Mouse (Mus musculus) liver, postnatal 0 days (tissue): ENCODE measurements around the gene Ralgapa2. TPM values are rescaled to one million over a fixed set of nuclear protein-coding genes. Genes with fewer than 3 reads are reported as not detected.

Source experiments
- ATAC-seq: fragments of 200-750 bp; cut with Nextera tagmentation; 2 replicates; pipeline ENCODE4 v1.8.0; 2017; ENCODE audit warnings: mild to moderate bottlenecking, moderate library complexity
- DNase-seq: peaks from one replicate; pipeline ENCODE4 v3.0.0-alpha.2; 2016
- H3K27ac ChIP-seq: fragments of 300-500 bp; sonication (generic); 2 replicates; pipeline ENCODE4 v1.5.1; 2014; ENCODE audit warnings: antibody characterized with exemption, moderate library complexity, mild to moderate bottlenecking, low read depth
- H3K27me3 ChIP-seq: fragments of 300-500 bp; sonication (generic); 2 replicates; pipeline ENCODE4 v1.6.1; 2014; ENCODE audit warnings: low read length, control low read depth, mixed read lengths; ENCODE audit not compliant: insufficient read depth
- H3K36me3 ChIP-seq: fragments of 300-500 bp; sonication (generic); replicated peaks from 2 replicates; pipeline ENCODE4 v1.6.1; 2014; ENCODE audit warnings: mild to moderate bottlenecking, control low read depth, low read length, moderate library complexity, mixed read lengths; ENCODE audit not compliant: insufficient read depth
- H3K4me1 ChIP-seq: fragments of 300-500 bp; sonication (generic); 2 replicates; pipeline ENCODE4 v1.6.1; 2014; ENCODE audit warnings: antibody characterized with exemption, mild to moderate bottlenecking, control low read depth; ENCODE audit not compliant: insufficient read depth
- H3K4me2 ChIP-seq: fragments of 300-500 bp; sonication (generic); 2 replicates; pipeline ENCODE4 v1.6.1; 2014; ENCODE audit warnings: low read depth, mild to moderate bottlenecking, low read length, moderate library complexity, mixed read lengths
- H3K4me3 ChIP-seq: fragments of 300-500 bp; sonication (generic); 2 replicates; pipeline ENCODE4 v1.5.1; 2014; ENCODE audit warnings: low read depth, low read length
- H3K9ac ChIP-seq: fragments of 300-500 bp; sonication (generic); replicated peaks from 2 replicates; pipeline ENCODE4 v1.6.1; 2014; ENCODE audit warnings: mild to moderate bottlenecking, moderate library complexity
- H3K9me3 ChIP-seq: fragments of 300-500 bp; sonication (generic); 2 replicates; pipeline ENCODE4 v1.6.1; 2016; ENCODE audit warnings: mild to moderate bottlenecking, control low read depth, low read length, mixed read lengths
- CTCF ChIP-seq: sonication (generic); IDR thresholded peaks from 2 replicates; pipeline ENCODE4 v1.5.1; 2016; ENCODE audit warnings: antibody characterized with exemption, low read depth
- EP300 ChIP-seq: IDR thresholded peaks from 2 replicates; pipeline ENCODE4 v1.6.1; 2016; ENCODE audit warnings: antibody characterized with exemption, low read depth, mild to moderate bottlenecking
- WGBS: fragments of 180-500 bp; shearing (Covaris S2); extraction: QIAGEN DNeasy Blood & Tissue Kit; methylation state at CpG from one replicate; pipeline ENCODE4 v1.1.7; 2014; ENCODE audit not compliant: insufficient replicate concordance; 5-methylcytosine and 5-hydroxymethylcytosine counted together
- polyA plus RNA-seq: library from polyadenylated mRNA; unstranded; fragments of >200 nt; fragmentation: Nextera tagmentation; extraction: Ambion mirVana; gene quantifications from 2 replicates; pipeline ENCODE4 v1.2.1, GENCODE M21; 2015

Ralgapa2 gene
- polyA plus RNA-seq, result 3.7 and 4.1 TPM in 2 replicates

- H3K4me3 ChIP-seq, result peak within 1 kb of the TSS; percentile 87
- TF ChIP-seq CTCF, result no peak
- no peak for TF ChIP-seq EP300
- peak within 1 kb of the TSS; percentile 93 for H3K9ac ChIP-seq
- peak; percentile 100 for DNase-seq
- H3K4me2 ChIP-seq, result peak within 1 kb of the TSS; percentile 76
- 1% methylated on average over 44 of the region's 57 CpGs for WGBS
- peak; percentile 99 for ATAC-seq
- H3K27ac ChIP-seq, result peak within 1 kb of the TSS; percentile 87
- no peaks in the 10 kb centered on the region for H3K9me3 ChIP-seq
- H3K27me3 ChIP-seq, result no peaks in the 10 kb centered on the region
- no peaks in the 10 kb centered on the region for H3K36me3 ChIP-seq
- H3K4me1 ChIP-seq, result peaks cover 19% of the 10 kb centered on the region
These were observed at the start of gene Ralgapa2 for GRCm38 (mm10) chr2:146511911-146512580. TSS of gene Ralgapa2 (minus strand) at chr2:146512344.

GRCm38 (mm10) chr2:146561505-146561904, 49.4 kb upstream of the Ralgapa2 start:
- no peak overlapping the region for H3K4me2 ChIP-seq
- 47% methylated on average over 3 of the region's 3 CpGs for WGBS
- H3K27ac ChIP-seq, result no peak overlapping the region
- H3K27me3 ChIP-seq, result no peaks in the 10 kb centered on the region
- no peak overlapping the region for H3K4me3 ChIP-seq
- ATAC-seq, result no peak
- no peak overlapping the region for H3K9ac ChIP-seq
- no peaks in the 10 kb centered on the region for H3K36me3 ChIP-seq
- TF ChIP-seq EP300 (no peak), CTCF (no peak)
- H3K4me1 ChIP-seq, result 0 out of 2 replicates have a peak, but pooled peaks cover 2% of the 10 kb centered on the region
- H3K9me3 ChIP-seq, result no peaks in the 10 kb centered on the region
- DNase-seq, result no peak

GRCm38 (mm10) chr2:146560633-146561043, 48.5 kb upstream of the Ralgapa2 start:
- no peak for ATAC-seq
- DNase-seq, result no peak
- H3K27ac ChIP-seq, result no peak overlapping the region
- no peak overlapping the region for H3K4me2 ChIP-seq
- H3K9ac ChIP-seq, result no peak overlapping the region
- 44% methylated on average over 4 of the region's 4 CpGs for WGBS
- TF ChIP-seq EP300, result no peak
- no peak for TF ChIP-seq CTCF
- H3K4me1 ChIP-seq, result 0 out of 2 replicates have a peak, but pooled peaks cover 2% of the 10 kb centered on the region
- H3K27me3 ChIP-seq, result no peaks in the 10 kb centered on the region
- no peaks in the 10 kb centered on the region for H3K36me3 ChIP-seq
- no peaks in the 10 kb centered on the region for H3K9me3 ChIP-seq
- H3K4me3 ChIP-seq, result no peak overlapping the region

- ATAC-seq (no peak), DNase-seq (no peak)
- no peak overlapping the region for H3K4me3 ChIP-seq
- H3K9ac ChIP-seq, result no peak overlapping the region
- TF ChIP-seq CTCF (no peak), EP300 (no peak)
- no peak overlapping the region for H3K27ac ChIP-seq
- no peaks in the 10 kb centered on the region for H3K9me3 ChIP-seq
- no peaks in the 10 kb centered on the region for H3K4me1 ChIP-seq
- no peak overlapping the region for H3K4me2 ChIP-seq
- H3K27me3 ChIP-seq, result no peaks in the 10 kb centered on the region
- H3K36me3 ChIP-seq, result no peaks in the 10 kb centered on the region
These were observed 44.0 kb upstream of the Ralgapa2 start for GRCm38 (mm10) chr2:146556148-146556547.

- H3K9me3 ChIP-seq, result no peaks in the 10 kb centered on the region
- H3K27me3 ChIP-seq, result no peaks in the 10 kb centered on the region
- no peak overlapping the region for H3K27ac ChIP-seq
- no peak overlapping the region for H3K4me3 ChIP-seq
- no peaks in the 10 kb centered on the region for H3K36me3 ChIP-seq
- TF ChIP-seq CTCF (no peak), EP300 (no peak)
- H3K9ac ChIP-seq, result no peak overlapping the region
- no peaks in the 10 kb centered on the region for H3K4me1 ChIP-seq
- no peak overlapping the region for H3K4me2 ChIP-seq
- 60% methylated on average over 5 of the region's 5 CpGs for WGBS
- ATAC-seq (no peak), DNase-seq (no peak)
These were observed 43.2 kb upstream of the Ralgapa2 start for GRCm38 (mm10) chr2:146555351-146555750.

- no peak overlapping the region for H3K27ac ChIP-seq
- TF ChIP-seq CTCF (no peak), EP300 (no peak)
- no peak for ATAC-seq
- no peaks in the 10 kb centered on the region; the same call in 1 of the 2 replicates for H3K4me1 ChIP-seq
- H3K9ac ChIP-seq, result no peak overlapping the region
- no peaks in the 10 kb centered on the region for H3K27me3 ChIP-seq
- H3K36me3 ChIP-seq, result no peaks in the 10 kb centered on the region
- no peak overlapping the region for H3K4me3 ChIP-seq
- no peak for DNase-seq
- no peaks in the 10 kb centered on the region for H3K9me3 ChIP-seq
- WGBS, result 72% methylated on average over 2 of the region's 2 CpGs
- no peak overlapping the region for H3K4me2 ChIP-seq
These were observed 41.6 kb upstream of the Ralgapa2 start for GRCm38 (mm10) chr2:146553701-146554100.
